Mouse (Mus musculus): Measurements from ENCODE around the gene Zfp319.

Zfp319 gene

DNA sequence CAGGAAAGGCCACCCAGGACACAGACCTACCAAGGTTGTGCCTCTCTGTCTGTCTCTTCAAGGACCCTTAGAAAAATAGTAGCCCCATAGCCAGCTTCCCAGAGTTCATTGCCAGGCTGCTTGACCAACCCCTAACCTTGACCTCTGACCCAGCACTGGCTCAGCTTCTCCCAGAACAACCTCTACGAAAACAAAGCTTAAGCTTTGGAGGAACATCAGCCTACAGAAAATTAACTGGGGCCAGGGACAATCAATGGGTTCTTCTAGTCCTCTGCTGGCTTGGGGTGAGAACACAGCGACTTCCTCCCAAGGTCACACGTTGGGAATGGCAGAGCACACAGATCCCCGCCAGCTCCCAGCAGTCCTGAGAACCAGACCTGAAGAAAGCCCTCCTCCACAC is 26.2 kb downstream of the Zfp319 start:
- DNase-seq = no peak

- DNase-seq = no peak
Observed at GRCm38 (mm10) chr8:95302410-95302809, 29.3 kb downstream of the Zfp319 start.

- no peak for DNase-seq
Observed at GRCm38 (mm10) chr8:95293891-95294290, 37.9 kb downstream of the Zfp319 start.

DNA sequence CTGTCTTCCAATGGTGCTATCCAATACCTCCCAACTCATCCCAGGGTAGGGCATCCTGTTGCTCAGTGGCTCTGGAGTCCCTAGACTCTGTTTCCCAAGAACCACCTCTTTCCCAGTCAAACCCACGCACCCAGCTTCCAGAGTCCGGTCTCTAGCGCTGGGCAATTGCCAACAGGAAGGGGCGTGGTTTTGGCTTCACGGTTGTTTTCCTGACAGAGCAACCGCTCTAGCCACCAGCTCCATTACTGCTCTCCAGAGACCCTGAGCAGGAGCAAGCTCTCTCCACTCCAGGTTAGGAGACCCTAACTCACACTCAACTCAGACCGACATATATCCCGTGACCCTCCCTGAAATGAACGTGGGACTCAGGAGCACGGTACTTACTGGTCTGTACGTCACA is 38.6 kb downstream of the Zfp319 start:
- DNase-seq = no peak

DNA sequence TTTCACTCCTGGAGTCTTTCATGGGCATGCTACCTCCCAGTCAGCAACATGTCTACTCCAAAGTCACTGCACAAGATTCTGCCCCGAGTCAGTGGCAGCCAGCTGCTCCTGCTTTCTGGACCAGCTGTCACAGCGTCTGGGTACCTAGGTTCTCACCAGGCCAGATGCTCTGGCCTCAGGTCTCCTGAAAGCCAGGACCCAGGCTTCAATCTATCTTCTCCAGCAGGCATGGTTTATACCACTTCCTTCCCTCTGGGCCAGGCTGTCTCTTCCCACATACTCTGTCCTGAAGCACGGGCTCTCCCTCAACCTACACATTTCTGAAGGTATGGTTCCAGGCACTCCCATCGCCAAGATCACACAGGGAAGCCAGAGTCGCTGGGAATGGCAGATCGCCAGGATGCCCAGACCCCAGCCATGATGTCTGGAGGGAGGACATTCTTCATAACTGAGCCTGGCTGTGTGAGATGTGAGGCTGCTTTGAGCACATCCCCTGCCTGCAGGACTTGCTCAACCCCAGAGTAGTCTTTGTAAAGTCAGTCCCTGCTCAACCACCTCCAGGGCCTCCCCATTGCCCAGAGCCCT is 42.6 kb downstream of the Zfp319 start:
- DNase-seq = no peak

- DNase-seq = no peak
Observed at GRCm38 (mm10) chr8:95281493-95281892, 50.3 kb downstream of the Zfp319 start.

Measured in right cerebral cortex, postnatal 25 days (tissue).